Comparison of ENCODE assay signal across 26 mouse cellular contexts in the genomic region with DNA sequence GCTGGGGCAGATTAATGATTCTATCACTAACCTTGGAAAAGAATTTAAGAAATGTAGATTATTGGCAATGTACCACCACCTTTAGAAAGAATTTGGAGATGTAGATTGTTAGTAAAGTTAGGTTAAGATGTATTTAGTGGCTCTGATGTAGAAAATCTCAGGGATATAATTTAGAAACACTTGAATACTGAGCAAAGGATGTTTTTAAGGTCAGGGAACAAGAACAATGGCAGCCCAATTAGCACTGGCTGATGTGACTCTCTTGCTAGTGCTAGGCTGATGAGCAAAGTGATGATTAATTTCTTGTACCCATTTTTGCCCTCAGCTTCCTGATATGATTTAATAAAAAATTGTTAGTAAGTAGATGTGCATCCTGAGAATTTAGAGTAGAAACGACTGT.
"Had no signal": no experiment of that assay in that cellular context is flagged by ENCODE, and none has a peak within 500 bp of the region (broad histone marks: within the 10 kb centered on the region; RNA-seq: fewer than 3 reads in every experiment).

No protein-coding gene starts in this region.

- H3K4me3 ChIP-seq: limb, embryonic 10.5 days; limb, embryonic 12.5 days; limb, embryonic 13.5 days; limb, embryonic 15.5 days; liver, embryonic 12.5 days; liver, embryonic 13.5 days; liver, embryonic 15.5 days; lung, embryonic 15.5 days; midbrain, embryonic 10.5 days; midbrain, embryonic 12.5 days; midbrain, embryonic 13.5 days; midbrain, embryonic 15.5 days; myocyte had no signal

- H3K27ac ChIP-seq: limb, embryonic 10.5 days; limb, embryonic 12.5 days; limb, embryonic 13.5 days; limb, embryonic 15.5 days; liver, embryonic 12.5 days; liver, embryonic 13.5 days; liver, embryonic 14.5 days; liver, embryonic 15.5 days; lung, embryonic 15.5 days; macrophage; midbrain, embryonic 10.5 days; midbrain, embryonic 12.5 days; midbrain, embryonic 13.5 days; midbrain, embryonic 15.5 days had no signal

- DNase-seq: left cerebral cortex, postnatal 4 days; liver; liver, embryonic 13.5 days; liver, postnatal 0 days; lung, adult 18-20 months; lung, adult 2 months; lung, embryonic 14.5 days; lung, postnatal 10 days; lung, postnatal 14 days; lung, postnatal 36 days; lung, postnatal 4 days; midbrain, embryonic 14.5 days had no signal

- H3K4me1 ChIP-seq: limb, embryonic 10.5 days; limb, embryonic 15.5 days; lung, embryonic 15.5 days; midbrain, embryonic 10.5 days; midbrain, embryonic 12.5 days; midbrain, embryonic 13.5 days; midbrain, embryonic 15.5 days had no signal
